Mouse (Mus musculus): ENCODE measurements around the gene Nhp2. TPM values are rescaled to one million over a fixed set of nuclear protein-coding genes. Genes with fewer than 3 reads are reported as not detected.
A peak's percentile ranks its signal among the peaks of the same experiment; 100 is the strongest.
"Not testable (repeated sequence)": the region's sequence is repeated elsewhere in the genome, so short reads cannot be mapped to it uniquely, and the experiment has no call there.

Gene Nhp2
- total RNA-seq, 2 experiments from 2014 or later: 45.0 to 46.2 TPM

DNA sequence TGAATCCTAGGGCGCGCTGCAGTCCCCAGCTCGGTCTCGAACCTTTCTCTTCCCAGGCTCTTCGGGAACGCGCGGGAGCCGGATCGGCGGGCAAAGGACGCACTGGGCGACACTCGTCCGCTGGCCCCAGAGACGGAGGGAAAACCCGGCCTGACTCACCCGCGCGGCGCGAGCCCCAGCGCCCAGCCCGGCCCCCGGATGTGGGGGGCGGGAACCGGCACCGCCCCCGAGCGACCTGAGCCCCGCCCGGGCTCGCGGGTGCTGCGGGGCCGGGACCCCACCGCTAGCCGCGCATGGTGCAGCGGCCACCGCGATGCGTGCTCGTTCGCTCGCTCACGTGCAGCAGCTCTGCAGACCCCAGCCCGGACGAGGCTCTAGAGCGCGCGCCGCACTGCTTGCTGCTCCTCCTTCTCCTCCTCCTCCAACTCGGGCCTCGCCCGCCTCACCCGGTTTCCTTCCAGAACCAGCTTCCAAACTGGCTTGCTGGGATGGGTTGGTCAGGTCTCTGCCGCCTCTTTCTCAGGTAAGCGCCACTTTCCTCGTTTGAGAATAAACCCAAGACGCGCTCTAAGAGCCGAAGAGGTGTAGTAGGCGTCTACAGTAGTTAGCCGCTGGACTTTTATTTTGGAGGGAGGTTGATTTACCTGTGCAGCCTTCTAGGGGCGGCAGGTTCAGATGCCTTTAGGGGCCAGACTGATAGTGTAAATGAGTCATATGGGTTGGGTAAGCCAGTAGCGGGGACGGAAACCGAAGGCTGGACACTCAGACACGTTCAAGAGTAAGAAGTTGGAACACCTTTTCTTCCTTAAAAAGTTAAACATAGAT lies 31.4 kb downstream of the Nhp2 start, which contains the start of the genes N4bp3 and D930048N14Rik:
N4bp3 (minus strand) TSS at position 152 of the 825 bp plus-strand sequence.
D930048N14Rik (plus strand) TSS at position 264 of the 825 bp plus-strand sequence.
- peak in 1 of 2 experiments; percentile 38 for DNase-seq (ENCODE audit: extremely low spot score in 1 of 2, low spot score in 2 of 2)
- peak within 1 kb of the TSS; percentile 52 for H3K4me3 ChIP-seq
- intact Hi-C loops (cut with DNase I): loop anchor here (5.0 kb wide), 1 partner anchor 34 kb away; the partner anchor contains the start of gene Nhp2

DNA sequence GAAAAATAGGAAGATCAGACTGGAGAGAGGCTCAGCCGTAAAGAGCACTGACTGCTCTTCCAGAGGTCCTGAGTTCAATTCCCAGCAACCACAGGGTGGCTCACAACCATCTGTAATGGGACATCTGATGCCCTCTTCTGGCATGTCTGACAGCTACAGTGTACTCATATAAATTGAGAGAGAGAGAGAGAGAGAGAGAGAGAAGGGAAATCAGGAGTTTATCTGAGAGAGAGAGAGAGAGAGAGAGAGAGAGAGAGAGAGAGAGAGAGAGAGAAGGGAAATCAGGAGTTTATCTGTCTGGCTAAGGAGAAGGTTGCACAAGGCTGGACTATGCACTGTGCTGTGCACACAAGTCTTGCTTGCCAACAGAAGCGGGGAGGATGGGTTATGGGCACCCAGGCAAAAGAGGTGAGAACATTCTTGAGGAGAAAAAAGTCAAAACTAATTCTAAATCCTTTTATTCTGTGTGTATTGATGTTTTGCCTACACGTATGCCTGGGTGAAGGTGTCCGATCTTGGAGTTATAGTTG lies 33.4 kb downstream of the Nhp2 start:
- intact Hi-C loops (cut with DNase I): loop anchor here (5.0 kb wide), 1 partner anchor 36 kb away; the partner anchor contains the start of gene Nhp2

More for the DNA sequence above, 31.4 kb downstream of the Nhp2 start, which contains the start of the genes N4bp3 and D930048N14Rik:
- peak within 1 kb of the TSS; percentile 80 for H3K27ac ChIP-seq
- no peak for TF ChIP-seq CTCF (IDR thresholded peaks at IDR 0.05)

DNA sequence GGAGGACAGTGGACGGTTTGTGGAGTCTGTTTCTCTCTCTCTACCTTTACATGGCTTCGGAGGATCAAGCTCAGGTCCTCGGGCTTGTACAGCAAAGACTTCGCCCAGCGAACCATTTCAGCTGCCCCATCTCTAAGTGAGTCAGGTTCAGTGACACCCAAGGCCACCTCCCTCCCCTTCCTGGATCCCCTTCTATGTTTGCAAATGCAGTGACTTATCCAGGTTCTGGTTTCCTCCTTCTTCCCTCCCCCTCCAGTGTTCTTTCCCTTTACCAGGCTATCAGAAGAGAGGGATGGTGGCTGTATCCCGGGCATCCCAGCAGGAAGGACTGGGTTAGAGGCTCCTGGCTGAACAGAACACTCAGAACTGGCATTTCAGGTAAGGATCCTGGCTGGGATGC lies 34.2 kb downstream of the Nhp2 start:
- intact Hi-C loops (cut with DNase I): loop anchor here (5.0 kb wide), 1 partner anchor 36 kb away; the partner anchor contains the start of gene Nhp2
- no peak for DNase-seq (ENCODE audit: extremely low spot score in 1 of 2, low spot score in 2 of 2)
- no peak overlapping the region for H3K27ac ChIP-seq
- TF ChIP-seq CTCF (IDR thresholded peaks at IDR 0.05): no peak
- H3K4me3 ChIP-seq: no peak overlapping the region

More for the DNA sequence above, 33.4 kb downstream of the Nhp2 start:
- DNase-seq (ENCODE audit: extremely low spot score in 1 of 2, low spot score in 2 of 2): no peak
- Histone ChIP-seq H3K4me3 (no peak overlapping the region), H3K27ac (no peak overlapping the region)
- no peak for TF ChIP-seq CTCF (IDR thresholded peaks at IDR 0.05)

DNA sequence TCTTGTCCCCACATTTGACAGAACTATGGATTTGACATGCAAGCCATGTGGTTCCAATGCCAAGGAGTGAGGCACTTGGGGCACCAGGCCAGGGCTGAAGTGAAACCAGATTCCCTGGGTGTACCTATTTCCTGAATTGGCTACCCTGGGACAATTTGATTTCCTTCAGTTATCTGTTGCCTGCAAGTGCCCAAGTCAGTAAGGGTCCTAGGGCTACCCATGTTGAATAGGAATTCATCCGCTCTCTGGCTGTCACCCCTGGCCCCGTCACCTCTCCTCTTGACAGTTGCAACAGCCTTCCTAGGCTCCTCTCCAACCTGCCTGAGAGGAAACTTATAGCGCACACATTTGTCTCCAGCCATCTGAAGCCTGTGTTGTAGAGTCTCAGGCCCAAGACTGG lies 35.4 kb downstream of the Nhp2 start:
- Histone ChIP-seq H3K27ac (no peak overlapping the region), H3K4me3 (no peak overlapping the region)
- no peak for DNase-seq (ENCODE audit: extremely low spot score in 1 of 2, low spot score in 2 of 2)
- TF ChIP-seq CTCF (IDR thresholded peaks at IDR 0.05): no peak
- intact Hi-C loops (cut with DNase I): loop anchor here (5.0 kb wide), 1 partner anchor 38 kb away; the partner anchor contains the start of gene Nhp2

DNA sequence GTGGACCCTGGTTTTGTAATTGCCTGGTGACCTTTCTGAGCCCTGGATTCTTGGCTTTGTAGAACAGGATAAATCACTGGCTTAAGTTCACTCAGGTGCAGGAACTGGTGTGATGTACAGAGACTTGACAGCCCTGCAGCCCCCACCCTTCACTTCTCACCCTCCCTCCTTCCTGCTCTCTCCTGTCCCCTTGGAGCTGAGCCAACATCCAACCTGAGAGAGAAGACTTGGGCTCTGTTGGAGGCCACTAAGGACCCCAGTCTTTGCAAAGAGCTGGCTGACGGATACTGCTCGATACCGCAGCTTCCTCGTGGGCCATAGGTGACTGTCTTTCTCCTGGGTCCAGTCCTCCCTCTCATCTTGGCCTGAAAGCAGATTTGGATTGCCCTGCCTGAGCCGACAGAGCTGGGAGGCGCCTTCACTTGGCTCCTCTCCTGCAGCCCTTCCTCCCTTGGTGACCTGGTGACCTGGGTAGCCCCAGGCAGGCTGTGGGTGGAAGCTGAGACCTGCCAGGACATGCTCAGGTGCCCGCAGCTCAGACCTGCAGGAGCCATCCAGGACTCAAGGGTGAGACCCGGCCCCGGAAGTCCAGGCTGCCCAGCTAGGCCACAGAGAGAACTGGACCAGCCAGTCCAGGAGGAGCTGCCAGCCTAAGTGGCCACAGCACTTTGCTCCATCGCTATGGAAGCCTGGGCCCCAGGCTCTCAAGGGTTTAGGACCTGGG lies 37.4 kb downstream of the Nhp2 start:
- Histone ChIP-seq H3K4me3 (no peak overlapping the region), H3K27ac (no peak overlapping the region)
- peak in 1 of 2 experiments; percentile 5 for DNase-seq (ENCODE audit: extremely low spot score in 1 of 2, low spot score in 2 of 2)
- TF ChIP-seq CTCF (IDR thresholded peaks at IDR 0.05): no peak
- intact Hi-C loops (cut with DNase I): no loop called here

DNA sequence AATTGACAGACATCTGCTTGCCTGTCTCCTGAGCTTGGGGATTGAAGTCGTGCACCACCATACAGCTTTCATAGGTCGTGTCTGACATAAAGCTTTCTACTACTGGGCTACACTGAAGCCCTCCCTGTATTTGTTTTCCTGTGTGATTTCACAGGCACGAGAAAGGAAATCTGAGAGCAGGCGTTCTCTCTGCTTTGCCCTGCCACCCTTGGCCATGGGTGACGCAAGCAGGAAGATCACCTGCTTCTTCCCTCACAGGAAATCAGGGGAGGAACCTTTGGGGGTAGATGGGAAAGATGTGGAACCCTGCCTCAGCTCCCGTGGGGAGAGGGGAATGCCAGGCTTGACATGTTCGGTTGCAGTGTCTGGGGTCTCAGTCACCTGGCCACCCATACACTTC lies 38.8 kb downstream of the Nhp2 start:
- TF ChIP-seq CTCF (IDR thresholded peaks at IDR 0.05): no peak
- H3K27ac ChIP-seq: peak overlapping the region; percentile 13; the same call in 1 of the 2 replicates
- H3K4me3 ChIP-seq: no peak overlapping the region
- intact Hi-C loops (cut with DNase I): no loop called here
- no peak for DNase-seq (ENCODE audit: extremely low spot score in 1 of 2, low spot score in 2 of 2)

DNA sequence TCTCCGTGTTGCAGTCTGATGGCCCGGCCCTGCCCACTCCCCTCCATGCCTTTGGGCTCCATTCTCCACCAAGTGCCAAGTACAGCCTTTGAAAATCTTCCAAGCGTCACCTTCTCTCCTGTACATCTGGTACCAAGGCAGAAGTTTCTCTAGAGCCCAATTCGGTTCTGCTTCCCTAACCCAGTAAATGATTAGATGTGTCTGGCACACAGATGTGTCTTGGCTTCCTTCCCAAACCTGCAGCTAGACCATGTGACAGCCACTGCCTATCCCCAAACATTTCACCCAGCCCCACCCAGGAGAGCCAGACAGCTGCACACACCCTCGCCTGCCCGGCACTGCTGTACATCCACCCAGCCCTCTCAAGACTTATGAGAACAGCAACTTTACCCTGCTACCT lies 39.2 kb downstream of the Nhp2 start:
- Histone ChIP-seq H3K27ac (peak overlapping the region; percentile 13; the same call in 1 of the 2 replicates), H3K4me3 (no peak overlapping the region)
- intact Hi-C loops (cut with DNase I): no loop called here
- no peak for TF ChIP-seq CTCF (IDR thresholded peaks at IDR 0.05)
- DNase-seq (ENCODE audit: extremely low spot score in 1 of 2, low spot score in 2 of 2): no peak

DNA sequence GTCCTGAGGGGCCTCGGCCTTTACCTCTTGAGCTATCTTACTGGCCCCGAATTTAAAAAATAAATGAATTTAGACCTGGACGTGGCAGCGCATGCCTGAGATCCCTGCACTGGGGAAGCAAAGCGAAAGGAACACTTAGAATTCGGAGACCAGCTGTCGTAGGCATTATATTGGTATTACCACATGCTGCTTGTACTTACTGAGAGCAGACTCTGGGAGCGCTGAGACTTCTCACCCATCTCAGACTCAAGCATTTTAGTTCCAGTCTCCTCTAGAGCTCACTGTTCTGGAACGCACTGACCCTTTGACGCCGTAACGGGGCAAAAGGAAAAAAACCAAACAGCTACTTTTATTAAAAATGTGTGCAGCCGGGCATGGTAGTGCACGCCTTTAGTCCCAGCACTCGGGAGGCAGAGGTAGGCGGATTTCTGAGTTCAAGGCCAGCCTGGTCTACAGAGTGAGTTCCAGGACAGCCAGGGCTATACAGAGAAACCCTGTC lies 42.4 kb downstream of the Nhp2 start:
- TF ChIP-seq CTCF (IDR thresholded peaks at IDR 0.05): no peak
- Histone ChIP-seq H3K4me3 (no peak overlapping the region), H3K27ac (no peak overlapping the region)
- DNase-seq (ENCODE audit: extremely low spot score in 1 of 2, low spot score in 2 of 2): no peak
- intact Hi-C loops (cut with DNase I): no loop called here

DNA sequence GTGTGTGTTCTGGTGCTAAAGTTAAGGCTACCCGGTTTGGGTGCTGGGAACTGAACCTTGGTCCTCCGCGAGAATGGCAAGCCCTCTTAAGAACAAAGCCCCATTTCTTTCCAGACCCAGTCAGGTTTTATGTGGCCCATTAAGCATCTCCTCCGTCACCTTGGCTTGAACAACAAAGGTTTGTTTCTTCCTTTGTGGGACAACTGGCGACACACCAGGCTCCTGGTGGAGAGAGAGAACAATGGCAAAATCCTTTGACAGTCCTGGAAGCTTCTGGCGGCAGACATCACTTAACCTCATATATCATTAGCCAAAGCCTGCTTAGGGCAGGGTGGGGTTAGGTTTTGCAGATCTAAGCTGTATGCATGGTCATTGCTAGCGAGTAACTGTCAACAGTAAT lies 43.1 kb downstream of the Nhp2 start:
- intact Hi-C loops (cut with DNase I): no loop called here
- Histone ChIP-seq H3K4me3 (no peak overlapping the region), H3K27ac (no peak overlapping the region)
- no peak for DNase-seq (ENCODE audit: extremely low spot score in 1 of 2, low spot score in 2 of 2)
- no peak for TF ChIP-seq CTCF (IDR thresholded peaks at IDR 0.05)

DNA sequence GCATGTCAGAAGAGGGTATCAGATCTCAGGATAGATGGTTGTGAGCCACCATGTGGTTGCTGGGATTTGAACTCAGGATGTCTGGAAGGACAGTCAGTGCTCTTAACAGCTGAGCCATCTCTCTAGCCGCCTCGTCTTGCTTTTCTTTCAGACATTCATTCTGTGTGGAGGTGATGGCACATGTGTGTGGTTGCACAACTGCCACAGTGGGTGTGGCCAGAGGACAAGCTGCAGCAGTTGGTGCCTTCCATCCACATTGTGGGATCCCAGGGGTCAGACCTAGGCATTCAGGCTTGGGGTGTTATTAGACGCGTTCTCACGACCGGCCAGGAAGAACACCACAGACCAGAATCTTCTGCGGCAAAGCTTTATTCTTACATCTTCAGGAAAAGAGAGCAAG lies 45.2 kb downstream of the Nhp2 start:
- intact Hi-C loops (cut with DNase I); H3K4me3 ChIP-seq; DNase-seq (ENCODE audit: extremely low spot score in 1 of 2, low spot score in 2 of 2); H3K27ac ChIP-seq: not testable (repeated sequence)

DNA sequence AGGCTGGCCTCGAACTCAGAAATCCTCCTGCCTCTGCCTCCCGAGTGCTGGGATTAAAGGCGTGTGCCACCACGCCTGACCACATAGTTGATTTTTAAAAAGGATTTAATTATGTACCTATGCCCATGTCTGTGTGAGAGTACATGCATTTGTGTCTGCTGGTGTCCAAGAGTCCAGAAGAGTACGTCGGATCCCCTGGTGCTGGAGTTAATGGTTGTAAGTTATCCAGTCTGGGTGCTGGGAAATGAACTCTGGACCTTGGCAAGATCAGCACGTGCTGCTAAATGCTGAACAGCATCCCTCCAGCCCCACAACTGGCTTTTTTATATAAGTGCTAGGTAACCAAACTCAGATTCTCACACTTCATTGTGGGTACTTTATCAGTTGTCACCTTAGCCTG lies 51.3 kb downstream of the Nhp2 start:
- Histone ChIP-seq H3K27ac (no peak overlapping the region), H3K4me3 (no peak overlapping the region)
- intact Hi-C loops (cut with DNase I): no loop called here
- DNase-seq (ENCODE audit: extremely low spot score in 1 of 2, low spot score in 2 of 2): no peak
- no peak for TF ChIP-seq CTCF (IDR thresholded peaks at IDR 0.05)
